Mouse (Mus musculus) adipocyte (in vitro differentiated cells): Measurements from ENCODE around the gene Abcb4.
"Not testable (repeated sequence)": the region's sequence is repeated elsewhere in the genome, so short reads cannot be mapped to it uniquely, and the experiment has no call there.

ENCODE experiments used
- DNase-seq: peaks from one replicate; pipeline ENCODE4 v3.0.0-alpha.2; 2016; ENCODE audit warnings: low spot score

Abcb4 gene

GRCm38 (mm10) chr5:8893300-8894103, at the start of gene Abcb4:
Gene Abcb4, plus strand, starts transcription at chr5:8893717.
- DNase-seq, result no peak

DNA sequence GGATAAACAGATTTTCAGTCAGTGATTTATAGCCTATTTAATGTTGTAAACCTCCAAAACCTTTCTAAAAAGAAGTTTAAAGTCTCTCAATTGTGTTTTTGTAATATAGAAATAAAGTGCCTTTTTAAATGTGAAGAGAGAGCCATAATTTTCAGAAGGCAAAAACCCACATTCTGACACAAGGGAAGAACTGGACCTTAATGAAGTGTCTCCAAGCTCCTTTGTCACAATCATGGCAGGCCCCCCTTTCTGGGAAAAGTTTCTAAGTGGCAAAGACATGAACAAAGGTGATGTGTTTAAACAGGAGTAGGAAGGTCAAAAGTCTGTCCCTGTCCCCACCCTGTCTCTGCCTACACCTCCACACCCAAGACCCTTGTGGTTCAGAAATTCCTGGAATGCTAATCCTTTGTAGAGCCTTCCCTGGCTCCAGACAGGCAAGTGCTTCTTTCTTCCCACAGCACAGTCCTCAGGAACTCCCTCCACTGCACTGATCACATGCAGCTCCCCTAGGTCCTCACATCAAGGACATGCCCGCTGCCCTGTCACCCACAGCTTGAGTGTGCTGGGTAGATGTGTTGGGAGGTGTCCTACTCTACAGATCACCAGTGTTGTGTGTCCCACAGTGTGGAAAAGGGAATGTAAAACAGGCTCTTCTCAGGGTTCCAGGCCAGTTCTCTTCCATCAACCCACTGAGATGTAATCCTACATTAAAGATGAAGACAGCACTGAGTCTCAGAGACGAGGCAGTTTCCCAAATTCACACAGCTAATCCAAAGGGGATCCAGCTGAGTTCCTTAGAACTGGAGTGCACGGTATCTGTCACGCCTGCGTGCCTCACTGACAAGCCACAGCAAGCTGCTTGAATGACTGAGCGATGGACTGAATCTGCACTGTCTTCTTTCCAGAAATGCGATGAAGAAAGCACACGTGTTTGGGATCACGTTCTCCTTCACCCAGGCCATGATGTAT, 44.6 kb upstream of the Abcb4 start:
- not testable (repeated sequence) for DNase-seq

DNA sequence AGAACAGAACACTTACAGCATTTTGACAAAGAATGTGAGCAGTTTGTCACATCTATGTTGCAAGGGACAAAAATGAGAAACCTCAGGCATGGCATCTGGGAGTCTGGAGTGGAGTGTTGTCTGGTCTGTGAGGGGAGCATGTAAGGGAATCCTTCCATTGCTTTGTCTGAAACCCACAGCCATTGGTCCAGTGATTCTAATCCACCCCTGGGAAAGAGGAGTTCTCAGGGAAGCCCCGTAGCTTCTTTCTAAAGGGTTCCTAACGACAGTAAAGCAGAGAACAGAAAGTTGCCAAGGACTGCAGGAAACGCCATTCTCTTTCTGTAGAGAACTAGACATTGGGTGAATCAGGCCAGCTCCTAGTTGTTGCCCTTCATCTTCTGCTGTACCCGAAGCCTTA, 42.7 kb upstream of the Abcb4 start:
- no peak for DNase-seq

- no peak for DNase-seq
Measured at GRCm38 (mm10) chr5:8857201-8857600, 36.3 kb upstream of the Abcb4 start.

DNA sequence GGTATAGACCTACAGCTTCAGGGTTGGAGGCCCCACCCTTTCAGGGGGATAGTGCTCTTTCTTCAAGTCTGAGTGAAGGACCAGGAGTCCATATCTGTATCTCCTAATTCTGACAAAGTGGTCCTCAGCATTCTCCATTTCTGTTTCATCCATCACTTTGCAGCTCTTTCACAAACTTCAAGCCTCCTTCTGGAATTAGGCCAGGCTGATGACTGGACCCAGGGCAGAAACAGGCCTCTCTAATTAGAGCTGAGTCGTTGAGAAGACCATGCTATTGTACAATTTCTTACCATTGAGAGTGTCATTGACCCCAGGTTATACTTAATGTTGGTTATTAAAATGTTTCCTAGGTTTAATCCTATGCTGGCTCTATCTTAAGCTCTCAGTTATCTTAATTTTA, 31.7 kb upstream of the Abcb4 start:
- DNase-seq, result no peak

DNA sequence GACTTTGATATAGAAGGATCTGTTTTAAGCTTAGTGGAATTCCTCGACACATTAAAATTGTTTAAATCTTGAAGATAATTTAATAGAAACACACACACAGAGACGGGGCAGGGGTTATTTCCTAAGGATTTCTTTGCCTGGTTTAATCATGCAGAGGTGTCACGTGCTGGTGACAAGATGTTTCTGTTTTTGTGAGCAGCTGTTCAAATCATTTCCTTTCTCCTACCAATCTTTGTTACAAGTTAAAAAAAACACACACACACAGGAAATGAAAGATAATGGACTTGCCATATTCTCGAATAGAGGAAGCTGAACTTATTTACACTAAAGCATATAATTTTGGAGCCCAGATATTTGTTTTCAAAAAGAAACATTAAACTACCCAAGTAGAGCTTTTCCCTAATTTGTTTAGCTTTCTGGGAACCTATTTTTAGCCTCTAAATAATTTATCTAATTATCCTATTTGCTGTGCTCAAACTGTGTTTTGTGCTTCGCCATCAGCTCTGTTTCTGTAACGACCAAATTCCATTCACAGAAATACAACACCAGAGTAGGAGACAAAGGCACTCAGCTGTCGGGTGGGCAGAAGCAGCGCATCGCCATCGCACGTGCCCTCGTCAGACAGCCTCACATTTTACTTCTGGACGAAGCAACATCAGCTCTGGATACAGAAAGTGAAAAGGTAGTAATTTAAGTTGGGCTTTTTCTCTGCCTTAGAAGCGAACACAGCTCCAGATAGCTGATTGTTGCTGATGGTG, 29.8 kb upstream of the Abcb4 start:
- no peak for DNase-seq

DNA sequence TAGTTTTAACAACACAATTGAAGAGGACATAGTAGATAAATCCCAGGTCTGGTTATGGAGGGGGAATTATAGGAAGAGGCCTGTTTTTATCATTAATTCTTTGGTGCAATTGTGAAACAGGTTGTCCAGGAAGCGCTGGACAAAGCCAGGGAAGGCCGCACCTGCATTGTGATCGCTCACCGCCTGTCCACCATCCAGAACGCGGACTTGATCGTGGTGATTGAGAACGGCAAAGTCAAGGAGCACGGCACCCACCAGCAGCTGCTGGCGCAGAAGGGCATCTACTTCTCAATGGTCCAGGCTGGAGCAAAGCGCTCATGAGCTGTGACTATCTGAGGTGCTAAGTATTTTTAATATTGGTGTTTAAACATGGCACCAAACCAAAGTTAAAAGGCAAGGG, 27.9 kb upstream of the Abcb4 start:
- not testable (repeated sequence) for DNase-seq

- DNase-seq, result no peak
Measured at GRCm38 (mm10) chr5:8866366-8866765, 27.2 kb upstream of the Abcb4 start.

DNA sequence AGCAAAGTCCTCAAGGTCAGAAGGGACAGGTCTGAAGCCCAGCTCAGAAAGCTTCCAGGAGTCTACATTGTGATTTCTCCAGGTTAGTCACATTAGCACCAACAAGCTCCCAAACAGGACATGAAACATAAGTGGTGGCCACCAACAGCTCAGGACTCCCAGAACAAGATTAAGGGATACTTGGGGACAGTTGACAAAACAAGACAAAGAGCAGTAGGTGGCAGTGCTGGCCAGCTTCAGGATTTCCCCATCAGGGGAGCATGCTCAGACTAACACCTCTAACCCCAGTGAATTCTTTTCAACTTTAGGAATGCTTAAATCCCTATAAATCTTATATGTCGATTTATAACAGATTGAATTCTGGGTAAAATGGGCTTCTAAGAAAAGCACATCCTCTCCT, 25.5 kb upstream of the Abcb4 start:
- DNase-seq, result peak; percentile 56

DNA sequence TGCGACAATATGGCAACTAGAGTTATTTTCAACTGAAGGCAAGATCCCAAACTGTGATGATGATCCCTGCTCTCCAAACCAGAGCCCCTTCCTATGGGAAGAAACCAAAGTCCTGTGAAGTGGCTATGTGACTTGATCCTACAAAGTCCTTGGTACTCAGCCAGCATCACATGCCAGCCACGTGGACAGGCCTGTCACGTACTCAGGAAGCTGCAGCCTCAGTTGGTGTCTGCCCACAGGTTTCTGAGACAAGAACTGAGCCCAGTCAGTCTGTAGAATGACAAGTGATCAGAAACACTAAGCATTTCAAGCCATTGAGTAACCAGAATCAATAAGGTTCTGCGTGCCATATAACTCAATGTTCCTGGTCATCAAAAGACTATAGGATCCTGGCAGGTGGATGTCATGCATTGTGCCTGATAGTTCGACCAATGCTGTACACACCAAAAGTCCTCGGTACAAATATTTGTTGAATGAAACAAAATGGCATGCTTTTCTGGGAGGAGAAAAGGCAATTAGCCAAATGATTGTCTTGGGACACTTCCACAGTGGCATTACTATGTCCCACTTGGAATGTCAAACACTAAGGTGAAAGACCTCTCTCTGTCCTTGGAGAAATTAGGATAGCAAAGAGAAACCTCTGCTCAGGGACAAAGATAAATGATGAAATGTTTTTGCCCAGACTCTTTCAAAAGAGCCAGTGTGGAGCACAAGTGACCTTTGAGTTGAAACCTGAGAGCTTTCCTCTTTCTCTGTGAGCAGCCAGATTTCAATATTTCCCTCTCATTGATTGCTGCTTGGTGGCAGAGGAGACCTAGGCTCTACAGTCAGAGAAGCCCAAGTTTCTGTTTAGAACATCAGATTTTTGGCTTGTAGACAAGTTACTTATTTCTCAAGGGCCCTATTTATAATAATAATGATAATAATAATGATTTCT, 20.3 kb upstream of the Abcb4 start:
- peak; percentile 16 for DNase-seq

GRCm38 (mm10) chr5:8877086-8877485, 16.4 kb upstream of the Abcb4 start:
- DNase-seq, result no peak

- DNase-seq, result no peak
Measured at GRCm38 (mm10) chr5:8877800-8878199, 15.7 kb upstream of the Abcb4 start.

GRCm38 (mm10) chr5:8885837-8886236, 7.7 kb upstream of the Abcb4 start:
- no peak for DNase-seq

DNA sequence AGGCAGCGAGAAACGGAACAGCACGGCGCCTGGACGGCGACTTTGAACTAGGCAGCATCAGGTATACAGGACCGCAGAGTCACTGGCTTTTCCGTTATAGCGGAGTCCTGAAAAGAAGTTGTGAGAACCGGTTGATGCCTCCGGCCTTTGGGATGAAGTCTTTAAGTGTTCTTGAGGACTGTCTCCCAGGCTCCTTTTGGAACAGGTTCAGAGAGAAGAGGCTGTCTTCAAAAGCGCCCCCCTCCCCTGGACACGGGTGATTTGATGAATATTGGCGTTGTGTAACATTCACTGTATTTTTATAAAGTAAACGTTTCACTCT, 548 bp downstream of the Abcb4 start:
- DNase-seq, result no peak

- DNase-seq, result no peak
Measured at GRCm38 (mm10) chr5:8894641-8895490, 1.3 kb downstream of the Abcb4 start.

GRCm38 (mm10) chr5:8896198-8896597, 2.7 kb downstream of the Abcb4 start:
- peak; percentile 16 for DNase-seq

- DNase-seq, result no peak
Measured at GRCm38 (mm10) chr5:8898246-8898645, 4.7 kb downstream of the Abcb4 start.

DNA sequence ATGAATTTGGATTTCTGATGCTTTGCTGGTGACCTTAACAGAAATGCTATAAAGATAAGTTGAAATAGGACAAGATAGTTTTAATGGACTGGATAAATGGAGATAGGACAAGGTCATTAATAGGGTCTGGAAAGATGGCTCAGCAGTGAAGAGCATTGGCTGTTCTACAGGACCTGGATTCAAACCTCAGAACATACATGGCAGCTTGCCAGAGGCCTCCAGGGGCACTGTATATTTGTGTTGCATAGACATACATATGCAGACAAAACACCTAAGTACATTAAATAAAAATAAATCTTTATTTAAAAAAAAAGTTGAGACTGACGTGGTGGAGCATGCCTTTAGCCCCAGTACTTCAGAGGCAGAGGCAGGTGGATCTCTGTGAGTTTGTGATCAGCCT, 7.5 kb downstream of the Abcb4 start:
- DNase-seq, result no peak

DNA sequence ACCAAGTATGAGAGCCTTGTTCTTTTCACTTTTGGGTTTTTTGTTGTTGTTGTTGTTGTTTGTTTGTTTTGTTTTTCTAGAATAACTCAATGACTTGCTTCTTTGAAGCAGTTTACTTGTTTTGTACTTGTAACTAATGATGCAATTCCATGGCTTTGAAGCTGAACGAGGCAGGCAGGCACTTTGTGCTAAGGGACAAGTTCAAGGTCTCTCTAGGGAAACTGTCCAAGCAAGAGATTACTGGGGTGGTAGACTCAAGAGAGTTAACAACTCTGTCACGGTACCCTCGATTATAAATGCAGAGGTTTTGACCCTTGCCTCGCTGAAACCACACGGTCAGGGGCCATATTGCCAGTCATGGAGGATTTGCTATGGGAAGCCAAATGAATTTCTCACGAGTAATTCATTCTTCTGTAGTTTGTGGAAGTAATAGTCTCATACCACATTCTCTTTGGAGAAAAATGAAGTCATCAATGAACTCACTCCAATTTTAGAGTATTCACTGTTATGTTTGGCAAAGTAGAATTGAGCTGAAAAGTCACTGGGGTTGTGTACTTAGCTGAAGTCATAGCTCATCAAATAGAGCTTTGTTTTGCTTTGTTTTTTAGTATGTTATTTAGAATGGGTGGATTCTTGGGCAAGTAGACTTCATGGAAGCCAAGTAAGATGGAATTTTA, 8.8 kb downstream of the Abcb4 start:
- DNase-seq, result peak; percentile 76

DNA sequence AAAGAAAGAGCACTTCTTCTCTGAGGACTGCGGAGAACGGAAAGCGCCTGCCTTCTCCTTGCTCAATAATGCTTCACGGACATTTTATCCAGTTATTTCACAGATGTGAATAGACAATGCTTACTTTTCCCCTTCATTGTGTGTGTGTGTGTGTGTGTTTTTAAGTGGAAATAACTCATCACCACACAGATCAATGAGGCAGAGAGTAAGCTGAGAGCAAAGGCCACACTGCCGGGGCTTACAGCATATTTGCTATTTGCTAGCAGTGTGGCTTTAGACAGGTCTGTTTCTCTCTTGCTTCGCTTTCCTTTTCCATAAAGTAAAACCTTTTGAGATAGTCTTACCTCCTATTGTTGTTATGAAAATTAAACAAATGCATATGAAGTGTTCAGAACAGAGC, 11.0 kb downstream of the Abcb4 start:
- DNase-seq, result no peak
